Mouse (Mus musculus): ENCODE measurements around the gene Aff4. TPM values are rescaled to one million over a fixed set of nuclear protein-coding genes. Genes with fewer than 3 reads are reported as not detected.

Gene Aff4
- 100 to 1,000 TPM in 1 of 2 experiments, 10 to 100 TPM in 1; 94.9 to 100 TPM for total RNA-seq (2023)

DNA sequence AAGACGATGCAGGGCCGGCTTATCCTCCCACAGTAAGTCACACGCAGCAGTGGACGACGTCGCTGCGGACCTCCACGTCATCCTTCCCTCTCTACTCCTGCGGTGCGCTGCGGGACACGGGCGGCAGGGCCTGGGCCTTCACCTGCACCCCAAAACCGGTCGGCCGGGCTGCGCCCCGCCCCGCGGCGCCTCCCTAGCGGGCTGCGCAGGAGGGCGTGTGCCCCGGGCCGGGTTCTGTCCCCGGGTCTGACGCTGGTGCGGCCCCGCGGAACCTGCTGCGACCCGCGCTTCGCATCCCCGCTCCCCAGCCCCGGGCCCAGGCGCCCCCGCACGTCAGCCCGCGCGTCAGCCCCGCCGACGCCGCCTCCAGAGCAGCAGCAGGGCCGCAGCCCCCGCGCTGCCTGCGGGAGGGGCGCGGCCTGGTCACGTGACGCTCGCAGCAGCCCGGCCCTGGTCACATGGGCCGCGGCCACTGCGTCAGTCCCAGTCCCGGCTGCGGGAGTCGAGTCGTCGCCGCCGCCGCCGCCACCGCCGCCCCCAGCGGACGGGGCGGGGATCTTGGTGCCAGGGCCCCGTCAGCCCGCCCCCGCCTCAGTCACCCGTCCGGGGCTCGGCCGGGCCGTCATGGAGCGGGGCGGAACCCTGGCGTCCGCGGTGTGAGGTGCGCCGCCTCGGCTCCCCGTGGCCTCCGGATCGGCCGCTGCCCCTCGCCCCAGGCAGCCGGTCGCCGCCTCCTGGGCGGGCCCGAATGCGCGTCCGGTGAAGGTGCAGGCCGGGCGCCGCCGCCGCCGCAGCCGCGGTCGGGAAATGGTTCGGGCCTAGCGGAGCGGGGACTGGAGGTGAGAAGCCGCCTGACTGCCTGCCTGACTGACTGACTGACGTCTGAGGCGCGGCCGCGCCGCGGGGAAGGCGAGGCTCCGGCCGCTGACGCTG is at the start of gene Aff4:
Gene Aff4, plus strand, starts transcription at position 543 of the 933 bp plus-strand sequence.

DNA sequence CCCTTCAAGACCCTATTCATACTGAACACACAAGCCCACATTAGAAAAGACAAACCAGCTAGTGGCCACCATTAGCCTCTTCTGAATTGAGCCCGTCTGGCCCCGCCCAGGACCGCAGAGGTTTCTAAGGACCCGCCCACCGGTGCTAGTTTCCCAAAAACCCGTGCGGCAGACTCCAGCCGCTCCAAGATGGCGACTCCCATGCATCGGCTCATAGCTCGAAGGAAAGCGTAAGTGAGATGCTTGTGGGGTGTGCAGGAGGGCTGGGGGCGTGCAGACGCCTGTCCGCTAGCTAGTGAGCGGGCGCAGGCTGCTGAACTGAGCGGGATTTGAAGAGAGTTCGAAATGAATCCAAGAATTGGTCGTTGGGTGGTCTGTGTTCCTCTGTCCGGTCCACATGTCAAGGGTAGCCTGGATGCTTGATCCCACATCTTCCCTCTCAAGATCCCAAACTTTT is 26.1 kb upstream of the Aff4 start, which contains the start of gene Zcchc10:
Gene Zcchc10, plus strand, starts transcription at position 168 of the 457 bp plus-strand sequence.

DNA sequence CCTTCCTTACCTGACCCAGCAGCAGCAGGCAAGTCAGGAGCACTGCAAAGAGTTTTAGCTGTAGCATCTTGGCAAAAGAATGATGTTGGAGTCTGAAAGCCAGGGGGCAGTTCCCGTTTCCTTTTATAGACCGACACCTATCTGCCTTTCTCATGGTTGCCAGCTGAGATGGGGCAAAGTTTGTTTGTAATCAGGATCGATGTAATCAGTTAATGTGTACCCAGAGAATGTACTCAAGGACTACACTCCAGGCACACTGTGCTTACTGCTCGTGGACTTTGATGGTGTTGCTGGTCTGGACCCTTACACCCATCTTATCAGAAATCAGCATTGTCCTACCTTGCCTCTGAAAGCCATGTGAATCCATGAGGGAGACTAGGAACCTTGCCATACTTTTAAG is 72.4 kb downstream of the Aff4 start, which contains the start of gene Leap2:
Gene Leap2, minus strand, starts transcription at position 135 of the 400 bp plus-strand sequence.

DNA sequence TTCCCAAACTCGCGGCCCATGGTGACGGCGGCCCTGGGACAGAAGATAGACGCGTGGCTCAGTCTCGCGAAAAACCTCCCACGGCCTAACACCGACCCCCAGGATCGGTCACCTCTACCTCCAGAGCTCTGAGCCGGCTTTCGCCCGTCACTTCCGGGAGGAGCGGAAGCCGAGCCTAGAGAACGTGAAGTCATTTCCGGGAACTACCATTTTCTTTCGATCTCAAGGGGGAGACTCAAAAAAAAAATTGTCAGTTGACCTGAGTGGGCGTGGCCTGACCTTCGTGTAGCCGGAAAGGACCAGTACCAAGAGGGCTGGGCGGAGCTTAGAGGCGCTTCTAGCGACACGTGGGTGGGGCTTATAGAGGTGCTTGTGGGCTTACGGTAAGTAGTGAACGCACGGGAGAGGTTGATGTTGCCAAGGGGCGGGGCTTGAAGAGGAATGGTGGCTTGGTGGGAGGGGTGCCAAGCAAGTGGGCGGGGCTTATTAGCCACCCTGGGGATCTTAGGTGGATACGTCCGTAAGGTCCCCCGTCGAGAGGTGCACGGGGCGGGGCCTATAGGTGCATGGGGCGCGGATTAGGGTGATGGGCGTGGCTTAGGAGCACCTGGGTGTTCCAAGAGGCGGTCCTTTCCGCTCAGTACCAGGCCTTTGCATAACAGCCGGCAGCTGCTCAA is 80.2 kb downstream of the Aff4 start, which contains the start of the genes Uqcrq and Gdf9:
Gene Uqcrq, minus strand, starts transcription at position 162 of the 677 bp plus-strand sequence.
Gene Gdf9, plus strand, starts transcription at position 354 of the 677 bp plus-strand sequence.

DNA sequence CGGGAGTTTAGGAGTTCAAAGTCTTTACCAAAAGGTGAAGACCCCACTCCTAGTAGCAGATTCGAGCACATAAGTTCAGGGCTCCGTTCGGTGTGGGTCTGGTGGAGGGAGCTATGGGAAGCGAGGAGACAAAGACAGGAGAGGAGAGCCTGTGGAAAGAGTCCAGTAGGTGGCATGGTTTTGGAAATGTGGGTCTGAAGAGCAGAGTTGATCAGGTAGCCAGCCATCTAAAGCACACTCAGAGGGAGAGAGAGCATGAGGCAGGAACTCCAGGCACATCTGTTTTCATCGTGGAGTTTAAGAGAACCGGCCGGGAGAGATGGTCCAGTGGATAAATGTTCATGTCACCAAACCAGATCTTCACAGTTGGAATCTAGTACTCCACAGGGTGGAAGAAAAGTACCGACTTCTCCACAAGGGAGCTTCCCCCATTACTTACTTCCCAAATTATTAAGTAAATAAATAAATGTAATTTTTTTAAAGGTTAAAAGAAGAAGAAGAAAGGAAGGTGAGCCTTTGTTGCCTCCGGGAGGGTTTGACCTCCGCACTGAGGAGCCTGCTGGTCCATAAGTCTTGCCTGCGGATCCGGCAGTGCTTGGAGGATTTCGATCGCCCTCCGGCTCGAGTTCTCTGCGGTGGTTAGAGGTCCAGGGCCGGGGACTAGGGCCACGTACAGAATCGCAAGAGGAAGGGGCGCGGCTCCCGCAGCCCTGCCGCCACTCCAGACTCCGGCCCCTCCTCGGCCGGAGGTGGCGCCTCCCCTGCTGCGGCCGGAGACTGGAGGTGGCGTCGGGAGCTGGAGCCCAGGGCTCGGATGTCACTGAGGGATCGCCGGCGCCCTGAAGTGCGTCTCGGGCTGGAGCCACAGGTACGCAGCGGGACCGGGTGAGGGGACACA is 106.1 kb downstream of the Aff4 start, which contains the start of the genes Gm10447 and Shroom1:
Gene Gm10447, minus strand, starts transcription at position 637 of the 898 bp plus-strand sequence.
Gene Shroom1, plus strand, starts transcription at position 732 of the 898 bp plus-strand sequence.

DNA sequence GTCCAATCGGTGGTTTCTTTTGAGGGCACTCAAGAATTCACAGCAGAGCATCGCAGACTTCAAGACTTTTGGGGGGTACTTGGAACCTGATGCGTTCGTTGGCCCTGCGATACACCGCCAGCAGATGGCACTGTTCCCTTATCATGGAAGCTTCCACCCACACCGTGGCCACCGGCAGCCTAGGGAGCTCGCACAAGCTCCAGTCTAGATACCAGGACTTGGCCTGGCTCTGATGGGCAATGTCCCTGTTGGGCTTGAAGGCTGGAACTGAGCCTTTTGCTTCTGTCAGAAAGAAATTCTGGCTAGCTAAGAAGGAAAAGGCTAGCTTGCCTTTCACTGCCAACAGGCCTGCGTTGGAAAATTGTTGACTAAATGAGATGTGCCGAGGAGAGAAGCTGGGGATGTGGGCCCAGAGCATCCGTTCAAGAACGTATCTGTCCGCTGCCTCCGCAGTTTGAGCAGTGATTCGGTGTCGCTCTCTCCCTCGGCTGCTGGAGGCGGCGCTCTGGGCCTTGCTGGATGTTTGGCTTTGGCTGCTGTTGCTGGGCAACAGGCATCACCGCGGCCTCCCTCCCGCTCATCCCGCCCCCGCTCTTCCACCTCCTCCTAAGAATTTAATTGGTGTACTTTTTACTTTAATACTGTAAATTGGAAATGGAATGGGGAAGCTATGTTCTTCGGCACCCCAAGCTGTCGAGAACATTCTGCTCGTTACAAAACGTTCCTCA is 119.5 kb downstream of the Aff4 start, which contains the start of gene Gm9837:
Gene Gm9837, minus strand, starts transcription at position 512 of the 728 bp plus-strand sequence.

Other genes starting within 250 kb of the Aff4 start
- 10 to 100 TPM; 57.5 to 63.3 TPM for gene Hspa4, start 50.4 kb upstream of the Aff4 start, total RNA-seq (2023)
- 10 to 100 TPM in 1 of 2 experiments, 1 to 10 TPM in 1; 7.6 to 10.6 TPM for gene Zcchc10, start 26.2 kb upstream of the Aff4 start, total RNA-seq (2023)
- gene Leap2, start 72.3 kb downstream of the Aff4 start, total RNA-seq (2023) = not detected
- gene Uqcrq, start 80.0 kb downstream of the Aff4 start, total RNA-seq (2023) = 100 to 1,000 TPM; 201 to 206 TPM
- under 1 TPM; 0.58 to 0.71 TPM for gene Gdf9, start 80.2 kb downstream of the Aff4 start, total RNA-seq (2023)
- not detected for gene Gm10447, start 106.3 kb downstream of the Aff4 start, total RNA-seq (2023)
- under 1 TPM; 0.18 to 0.60 TPM for gene Shroom1, start 106.4 kb downstream of the Aff4 start, total RNA-seq (2023)
- not detected for gene Gm9837, start 119.6 kb downstream of the Aff4 start, total RNA-seq (2023)
- not detected for gene Gm9945, start 129.3 kb downstream of the Aff4 start, total RNA-seq (2023)
- under 1 TPM; 0.33 to 0.42 TPM for gene Sowaha, start 129.4 kb downstream of the Aff4 start, total RNA-seq (2023)
- 1 to 10 TPM; 4.6 to 8.5 TPM for gene Sept8, start 168.4 kb downstream of the Aff4 start, total RNA-seq (2023)
- gene Kif3a, start 216.5 kb downstream of the Aff4 start, total RNA-seq (2023) = 1 to 10 TPM; 1.6 to 4.2 TPM

Measured in neutrophil, adult 59 days (primary cell).